Comparison of ENCODE assay signal across 35 mouse cellular contexts in the genomic region with DNA sequence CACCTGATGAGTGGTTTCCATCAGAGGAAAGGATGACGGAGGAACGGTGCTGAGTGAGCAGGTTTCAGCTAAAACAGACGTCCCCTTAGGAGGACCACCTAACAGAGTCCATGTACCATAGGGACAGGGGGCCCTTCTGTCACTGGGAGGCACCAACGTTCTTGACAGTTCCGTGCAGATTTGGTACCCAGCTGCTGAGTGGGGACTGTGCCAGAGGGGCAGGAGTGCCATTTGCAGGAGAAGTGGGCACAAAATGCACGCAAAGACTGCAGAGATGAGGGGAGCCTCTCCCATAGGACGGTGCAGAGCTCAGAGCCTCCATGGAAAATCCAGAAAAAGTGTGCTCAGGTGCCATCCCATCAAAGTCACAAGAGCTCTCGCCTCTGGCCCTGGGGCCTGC.
"Had no signal": no experiment of that assay in that cellular context is flagged by ENCODE, and none has a peak within 500 bp of the region (broad histone marks: within the 10 kb centered on the region; RNA-seq: fewer than 3 reads in every experiment).

No protein-coding gene starts in this region.

- H3K36me3 ChIP-seq: heart, embryonic 12.5 days; heart, embryonic 13.5 days; heart, embryonic 15.5 days; hindbrain, embryonic 10.5 days; hindbrain, embryonic 12.5 days; hindbrain, embryonic 13.5 days; hindbrain, embryonic 15.5 days; intestine, embryonic 15.5 days; kidney, embryonic 15.5 days had no signal

- H3K4me3 ChIP-seq: heart, embryonic 12.5 days; heart, embryonic 13.5 days; heart, embryonic 15.5 days; hindbrain, embryonic 10.5 days; hindbrain, embryonic 12.5 days; hindbrain, embryonic 13.5 days; hindbrain, embryonic 15.5 days; intestine, embryonic 15.5 days; kidney, embryonic 15.5 days; layer of hippocampus, adult 2 months; left cerebral cortex, adult 2 months had no signal

- H3K27ac ChIP-seq: heart, embryonic 13.5 days; heart, embryonic 15.5 days; hindbrain, embryonic 10.5 days; hindbrain, embryonic 12.5 days; hindbrain, embryonic 13.5 days; hindbrain, embryonic 14.5 days; hindbrain, embryonic 15.5 days; hindbrain, postnatal 0 days; intestine, embryonic 15.5 days; kidney, embryonic 15.5 days; kidney, postnatal 0 days; layer of hippocampus, adult 2 months; left cerebral cortex, adult 2 months had no signal

- DNase-seq: heart, postnatal 10 days; heart, postnatal 14 days; heart, postnatal 36 days; heart, postnatal 4 days; kidney, adult 11 months; kidney, adult 18-20 months; kidney, adult 2 months; kidney, adult 8-10 months; kidney, adult 9 months; kidney, postnatal 10 days; kidney, postnatal 14 days; kidney, postnatal 25 days; kidney, postnatal 36 days; kidney, postnatal 4 days; layer of hippocampus, adult 9-11 months; layer of hippocampus, postnatal 36 days had no signal

- H3K4me2 ChIP-seq: heart, embryonic 11.5 days; heart, embryonic 12.5 days; heart, embryonic 13.5 days; heart, embryonic 15.5 days; hindbrain, embryonic 12.5 days; hindbrain, embryonic 13.5 days; hindbrain, embryonic 14.5 days; hindbrain, embryonic 15.5 days; intestine, embryonic 15.5 days; kidney, embryonic 15.5 days had no signal

- H3K9ac ChIP-seq: heart, embryonic 12.5 days; heart, embryonic 13.5 days; heart, embryonic 15.5 days; hindbrain, embryonic 12.5 days; hindbrain, embryonic 13.5 days; hindbrain, embryonic 14.5 days; hindbrain, embryonic 15.5 days; intestine, embryonic 15.5 days; kidney, embryonic 15.5 days had no signal

- ATAC-seq: hindbrain, embryonic 16.5 days; hindbrain, postnatal 0 days; inflammation-experienced regulatory T-cells, adult 6 months; intestine, embryonic 15.5 days; intestine, embryonic 16.5 days; intestine, postnatal 0 days had no signal

- H3K27me3 ChIP-seq: hindbrain, embryonic 12.5 days; hindbrain, embryonic 13.5 days; hindbrain, embryonic 15.5 days; intestine, embryonic 15.5 days; kidney, embryonic 15.5 days had no signal

- H3K9me3 ChIP-seq: heart, embryonic 12.5 days; heart, embryonic 13.5 days; heart, embryonic 15.5 days; hindbrain, embryonic 10.5 days; hindbrain, embryonic 12.5 days; hindbrain, embryonic 13.5 days; hindbrain, embryonic 15.5 days; intestine, embryonic 15.5 days; kidney, embryonic 15.5 days had no signal
